ENCODE assay signal across 9 mouse cellular contexts in the genomic region with DNA sequence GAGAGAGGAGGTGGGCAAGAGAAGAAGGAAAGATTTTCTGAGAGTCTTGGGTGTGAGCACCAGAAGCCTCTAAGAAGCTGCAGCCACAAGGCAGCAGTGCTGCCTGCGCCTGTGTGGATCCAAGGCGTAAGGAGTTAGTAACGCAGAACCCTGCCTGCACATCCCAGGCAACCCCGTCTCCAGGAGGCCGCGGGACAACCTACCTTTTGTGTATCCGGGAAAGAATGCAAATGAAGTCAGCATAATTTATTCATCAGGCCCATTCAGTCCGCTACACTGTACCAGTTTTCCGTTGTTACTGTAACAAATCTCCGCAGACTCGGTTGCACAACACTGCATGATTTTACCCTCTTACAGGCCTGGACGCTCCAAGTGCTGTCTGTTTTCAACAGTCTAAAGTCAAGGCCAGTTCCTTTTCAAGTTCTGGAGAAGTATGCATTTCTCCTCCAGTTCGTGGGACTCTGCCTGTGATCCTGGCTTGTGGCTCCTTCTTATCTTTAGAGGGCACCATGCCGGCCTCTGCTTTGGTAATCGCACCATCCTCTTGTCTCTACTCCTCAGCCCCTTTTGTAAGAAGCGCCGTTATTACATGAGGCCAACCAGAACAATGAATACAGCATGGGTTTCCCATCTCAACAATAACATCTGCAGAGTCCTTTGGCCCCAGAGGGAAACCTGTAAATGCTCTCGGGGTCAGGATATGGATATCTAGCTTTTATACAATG.
A peak's percentile ranks its signal among the peaks of the same experiment; 100 is the strongest.
DNase-seq lines count a peak whose midpoint lies in the region; ATAC-seq and TF ChIP-seq lines count a peak whose summit lies in the region.
"Had no signal": no experiment of that assay in that cellular context is flagged by ENCODE, and none has a peak within 500 bp of the region (broad histone marks: within the 10 kb centered on the region; RNA-seq: fewer than 3 reads in every experiment).

No protein-coding gene starts in this region.

- no peaks in the 10 kb centered on the region for H3K9me3 ChIP-seq in hindbrain, embryonic 16.5 days (ENCODE audit: control insufficient read depth, low read length)
- H3K9me3 ChIP-seq in midbrain, postnatal 0 days (ENCODE audit: low read length), result no peaks in the 10 kb centered on the region
- H3K9me3 ChIP-seq: limb, embryonic 15.5 days had no signal

- no peaks in the 10 kb centered on the region for H3K27me3 ChIP-seq in hindbrain, embryonic 16.5 days (replicated peaks; ENCODE audit: control insufficient read depth, insufficient read depth, low read length)
- H3K27me3 ChIP-seq in midbrain, postnatal 0 days (ENCODE audit: insufficient read depth, low read length), result no peaks in the 10 kb centered on the region
- H3K27me3 ChIP-seq: limb, embryonic 15.5 days had no signal

- peak; percentile 31 for DNase-seq in embryo, embryonic 10 days (ENCODE audit: low spot score)
- no peak for DNase-seq in embryo, embryonic 9.5 days (ENCODE audit: extremely low spot score)
- peak; percentile 34 for DNase-seq in c-Kit-positive CD71-positive TER-119-negative erythroid progenitor cells, embryonic 14.5 days (ENCODE audit: low read depth)
- peak; percentile 59 for DNase-seq in midbrain, postnatal 0 days (ENCODE audit: low spot score)
- no peak for DNase-seq in urinary bladder, postnatal 14 days (ENCODE audit: low spot score)
- DNase-seq in urinary bladder, postnatal 36 days (ENCODE audit: low spot score in 2 of 2), result no peak
- no peak for DNase-seq in right cerebral cortex, postnatal 36 days (ENCODE audit: low spot score in 2 of 2)

- WGBS in hindbrain, embryonic 16.5 days, result 14% methylated on average over 18 of the region's 18 CpGs
- 16% methylated on average over 18 of the region's 18 CpGs for WGBS in midbrain, postnatal 0 days

- 0 out of 2 replicates have a peak, but pooled peaks have one; percentile 6 for TF ChIP-seq CTCF in midbrain, postnatal 0 days (IDR thresholded peaks at IDR 0.05)

- no peak overlapping the region for H3K4me3 ChIP-seq in hindbrain, embryonic 16.5 days (ENCODE audit: low read length)
- H3K4me3 ChIP-seq in midbrain, postnatal 0 days (ENCODE audit: low read depth, low read length), result no peak overlapping the region
- H3K4me3 ChIP-seq: limb, embryonic 15.5 days had no signal

- H3K4me1 ChIP-seq in hindbrain, embryonic 16.5 days (ENCODE audit: control insufficient read depth, insufficient read depth, low read depth, low read length), result peaks cover 12% of the 10 kb centered on the region
- 0 out of 2 replicates have a peak, but pooled peaks cover 4% of the 10 kb centered on the region for H3K4me1 ChIP-seq in midbrain, postnatal 0 days (ENCODE audit: insufficient read depth, low read length)

- peak; percentile 82 for ATAC-seq in hindbrain, embryonic 16.5 days
- no peak for ATAC-seq in midbrain, postnatal 0 days (ENCODE audit: low FRiP score)

- peak overlapping the region; percentile 29; the same call in 1 of the 2 replicates for H3K27ac ChIP-seq in hindbrain, embryonic 16.5 days (ENCODE audit: low read depth, low read length)
- H3K27ac ChIP-seq in midbrain, postnatal 0 days (ENCODE audit: low read depth, low read length), result peak overlapping the region; percentile 26; the same call in 1 of the 2 replicates
- H3K27ac ChIP-seq: limb, embryonic 15.5 days had no signal

- no peak overlapping the region for H3K9ac ChIP-seq in hindbrain, embryonic 16.5 days (ENCODE audit: low read depth, low read length)
- no peak overlapping the region for H3K9ac ChIP-seq in midbrain, postnatal 0 days (replicated peaks; ENCODE audit: low read length, poor library complexity, severe bottlenecking)
- H3K9ac ChIP-seq: limb, embryonic 15.5 days had no signal

- no peak overlapping the region; the same call in 1 of the 2 replicates for H3K4me2 ChIP-seq in hindbrain, embryonic 16.5 days (ENCODE audit: low read length)
- H3K4me2 ChIP-seq in midbrain, postnatal 0 days (ENCODE audit: low read depth, low read length, poor library complexity, severe bottlenecking), result no peak overlapping the region
- H3K4me2 ChIP-seq: limb, embryonic 15.5 days had no signal

- no peaks in the 10 kb centered on the region for H3K36me3 ChIP-seq in hindbrain, embryonic 16.5 days (ENCODE audit: control insufficient read depth, insufficient read depth, low read length)
- H3K36me3 ChIP-seq in midbrain, postnatal 0 days (ENCODE audit: insufficient read depth, low read length), result no peaks in the 10 kb centered on the region
- H3K36me3 ChIP-seq: limb, embryonic 15.5 days had no signal

Comparison
In these comparisons a context has a peak if more than half of its experiments do, and no peak if none do; other contexts are left out.
1. DNase-seq: peak in embryo, embryonic 10 days (single experiment), c-Kit-positive CD71-positive TER-119-negative erythroid progenitor cells, embryonic 14.5 days (single experiment) and midbrain, postnatal 0 days (single experiment); none in embryo, embryonic 9.5 days (single experiment), urinary bladder, postnatal 14 days (single experiment), urinary bladder, postnatal 36 days (0 of 2) and right cerebral cortex, postnatal 36 days (0 of 2).